Mouse (Mus musculus): ENCODE data around the gene Acp4.

DNA sequence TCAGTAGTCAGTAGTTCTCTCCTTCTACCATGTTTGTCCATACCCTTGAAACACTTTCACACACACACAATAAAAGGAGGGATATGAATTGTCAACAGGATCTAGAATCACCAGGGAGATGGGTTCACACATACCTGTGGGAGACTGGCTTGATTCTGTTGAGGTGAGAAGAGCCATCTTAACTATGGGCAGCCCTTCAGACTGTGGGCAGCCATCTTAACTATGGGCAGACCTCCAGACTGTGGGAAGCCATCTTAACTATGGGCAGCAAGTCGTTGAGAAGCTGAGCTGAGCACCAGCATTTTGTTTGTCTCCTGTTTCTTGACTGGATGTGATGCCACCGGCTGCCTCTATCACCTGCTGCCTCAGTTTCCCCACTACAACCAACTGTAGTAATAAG, 14.1 kb upstream of the Acp4 start:
- TF ChIP-seq CTCF (IDR thresholded peaks at IDR 0.05) (no peak), EP300 (IDR thresholded peaks at IDR 0.05) (no peak)
